Mouse (Mus musculus) small intestine, adult 2 months (tissue): ENCODE results near the gene Zmat5.

Source experiments
- CTCF ChIP-seq: fragments of 200-500 bp; IDR thresholded peaks from 2 replicates; pipeline ENCODE4 v1.5.1; 2012; ENCODE audit warnings: low read depth, mild to moderate bottlenecking, control low read depth, inconsistent platforms, low read length, moderate library complexity, mixed read lengths; ENCODE audit not compliant: insufficient replicate concordance, insufficient read length; ENCODE audit errors: extremely low read depth
- POLR2A ChIP-seq: fragments of 200-500 bp; IDR thresholded peaks from 2 replicates; pipeline ENCODE4 v1.6.1; 2012; ENCODE audit warnings: low read depth, mild to moderate bottlenecking, control low read depth, inconsistent platforms, low read length, moderate library complexity

DNA sequence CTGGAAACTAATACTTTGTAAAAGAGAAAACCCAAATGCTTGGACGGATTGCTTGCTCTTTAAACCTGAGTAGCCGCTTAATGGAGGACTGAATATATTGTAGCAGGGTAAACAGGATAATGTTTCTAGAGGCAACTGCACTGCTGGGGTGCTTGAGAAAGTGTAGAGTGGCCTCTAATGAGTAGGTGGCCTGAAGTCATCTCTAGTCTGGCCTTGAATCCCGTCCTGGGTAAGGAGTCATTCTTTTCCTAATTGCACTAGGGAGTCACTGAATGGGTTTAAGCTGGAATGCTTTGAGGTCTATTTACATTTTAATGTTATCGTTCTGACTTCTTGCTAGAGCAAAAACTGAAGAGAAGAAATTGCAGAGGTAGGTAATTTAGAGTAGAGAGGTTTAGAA is 700 bp downstream of the Zmat5 start:
- TF ChIP-seq CTCF, result no peak
- no peak for TF ChIP-seq POLR2A
